9 mouse cellular contexts compared by ENCODE assay signal in the genomic region with DNA sequence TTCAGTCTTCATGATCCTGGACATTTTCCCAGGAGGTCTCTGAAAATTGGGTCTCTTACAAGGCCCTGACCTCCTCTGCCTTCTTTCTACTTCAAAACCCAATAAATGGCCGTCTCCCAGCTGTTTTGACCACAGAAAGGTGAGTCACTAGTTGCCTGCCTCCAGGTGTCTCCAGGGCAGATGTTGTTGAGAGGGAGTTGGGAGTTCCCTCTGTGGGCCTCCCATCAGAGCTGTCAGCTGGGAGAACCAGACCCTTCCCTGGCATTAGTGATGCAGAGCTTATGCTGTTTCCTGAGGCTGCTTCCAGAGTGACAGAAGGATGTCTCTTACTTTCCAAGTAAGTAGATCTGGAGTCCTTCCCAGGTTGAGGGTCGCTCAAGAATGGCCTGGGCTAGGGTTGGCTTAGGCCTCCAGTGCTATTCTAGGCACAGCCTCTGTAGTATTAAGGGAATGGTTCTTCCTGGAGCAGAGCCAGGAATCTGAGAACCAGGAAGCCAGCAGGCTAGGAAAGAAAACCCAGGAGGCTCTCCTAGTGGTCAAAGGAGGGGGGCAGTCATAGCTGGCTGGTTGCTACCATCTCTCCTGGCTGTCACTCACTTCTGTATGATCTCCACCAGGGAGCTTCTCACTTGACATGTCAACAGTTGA. TPM values are rescaled to one million over a fixed set of nuclear protein-coding genes. Genes with fewer than 3 reads are reported as not detected.
DNase-seq lines count a peak whose midpoint lies in the region; ATAC-seq lines count a peak whose summit lies in the region.
"Had no signal": no experiment of that assay in that cellular context is flagged by ENCODE, and none has a peak within 500 bp of the region (broad histone marks: within the 10 kb centered on the region; RNA-seq: fewer than 3 reads in every experiment).

No protein-coding gene starts in this region.

- H3K9me3 ChIP-seq in embryonic facial prominence, embryonic 11.5 days (replicated peaks; ENCODE audit: control insufficient read depth, low read length): no peaks in the 10 kb centered on the region
- no peaks in the 10 kb centered on the region for H3K9me3 ChIP-seq in heart, embryonic 11.5 days (replicated peaks; ENCODE audit: control insufficient read depth, low read length)

- no peak overlapping the region for H3K9ac ChIP-seq in embryonic facial prominence, embryonic 11.5 days (replicated peaks; ENCODE audit: low read length)
- H3K9ac ChIP-seq in heart, embryonic 11.5 days (ENCODE audit: low read depth, low read length): peak overlapping the region; percentile 97

- H3K27me3 ChIP-seq in embryonic facial prominence, embryonic 11.5 days (ENCODE audit: control insufficient read depth, insufficient read depth, low read length): no peaks in the 10 kb centered on the region
- peaks cover 11% of the 10 kb centered on the region; the same call in 1 of the 2 replicates for H3K27me3 ChIP-seq in heart, embryonic 11.5 days (ENCODE audit: control insufficient read depth, insufficient read depth, low read length)

- DNase-seq in ovary, postnatal 14 days (ENCODE audit: low spot score): peak; percentile 26
- no peak for DNase-seq in ovary, postnatal 36 days (ENCODE audit: low spot score)
- no peak for DNase-seq in embryonic facial prominence, embryonic 11.5 days (ENCODE audit: low spot score)
- DNase-seq in kidney, adult 9 months: peak; percentile 75
- DNase-seq in lung, postnatal 25 days (ENCODE audit: low spot score): peak; percentile 61
- no peak for DNase-seq in natural killer cell, adult 2 months (ENCODE audit: low spot score in 2 of 2)
- no peak for DNase-seq in yolk sac, embryonic 10.5 days (ENCODE audit: low spot score)

- H3K4me1 ChIP-seq in embryonic facial prominence, embryonic 11.5 days (ENCODE audit: control insufficient read depth, insufficient read depth, low read length): no peaks in the 10 kb centered on the region; the same call in 1 of the 2 replicates
- H3K4me1 ChIP-seq in heart, embryonic 11.5 days (ENCODE audit: control insufficient read depth, insufficient read depth, low read length): peaks cover 21% of the 10 kb centered on the region

- no peak overlapping the region for H3K27ac ChIP-seq in embryonic facial prominence, embryonic 11.5 days (replicated peaks; ENCODE audit: low read depth, low read length)
- peak overlapping the region; percentile 98 for H3K27ac ChIP-seq in heart, embryonic 11.5 days (ENCODE audit: low read depth, low read length)
- H3K27ac ChIP-seq: liver, embryonic 14.5 days had no signal

- 73% methylated on average over 2 of the region's 2 CpGs for WGBS in embryonic facial prominence, embryonic 11.5 days
- WGBS in heart, embryonic 11.5 days (ENCODE audit: insufficient replicate concordance): 48% methylated on average over 2 of the region's 2 CpGs

- H3K36me3 ChIP-seq in embryonic facial prominence, embryonic 11.5 days (replicated peaks; ENCODE audit: control insufficient read depth, insufficient read depth, low read depth, low read length): no peaks in the 10 kb centered on the region
- H3K36me3 ChIP-seq in heart, embryonic 11.5 days (ENCODE audit: control insufficient read depth, insufficient read depth, low read length): peaks cover 17% of the 10 kb centered on the region

- peak overlapping the region; percentile 67 for H3K4me3 ChIP-seq in embryonic facial prominence, embryonic 11.5 days (ENCODE audit: low read depth, low read length)
- peak overlapping the region; percentile 87 for H3K4me3 ChIP-seq in heart, embryonic 11.5 days (ENCODE audit: low read depth, low read length)

- peak overlapping the region; percentile 83; the same call in 1 of the 2 replicates for H3K4me2 ChIP-seq in embryonic facial prominence, embryonic 11.5 days (ENCODE audit: low read depth, low read length)
- peak overlapping the region; percentile 63 for H3K4me2 ChIP-seq in heart, embryonic 11.5 days

- no peak for ATAC-seq in embryonic facial prominence, embryonic 11.5 days (replicated peaks; ENCODE audit: insufficient number of reproducible peaks, low FRiP score, low TSS enrichment, low read depth)
- no peak for ATAC-seq in heart, embryonic 11.5 days (replicated peaks; ENCODE audit: insufficient number of reproducible peaks, low FRiP score, low TSS enrichment)

RNA-seq across cellular contexts. Expression of a gene that starts 2.1 kb away (rescaled TPM):
- 28.8 and 29.5 TPM in 2 replicates for polyA plus RNA-seq in embryonic facial prominence, embryonic 11.5 days (2014; fragmentation: Nextera tagmentation; extraction: Ambion mirVana)
- 69.9 and 96.9 TPM in 2 replicates for polyA plus RNA-seq in heart, embryonic 11.5 days (2014; fragmentation: Nextera tagmentation; extraction: Ambion mirVana)

RNA-seq across cellular contexts. Expression of a gene that starts 25.7 kb away (rescaled TPM):
- 58.4 and 60.2 TPM in 2 replicates for polyA plus RNA-seq in embryonic facial prominence, embryonic 11.5 days (2014; fragmentation: Nextera tagmentation; extraction: Ambion mirVana)
- 60.2 and 67.1 TPM in 2 replicates for polyA plus RNA-seq in heart, embryonic 11.5 days (2014; fragmentation: Nextera tagmentation; extraction: Ambion mirVana)

Comparison
In these comparisons a context has a peak if more than half of its experiments do, and no peak if none do; other contexts are left out.
1. DNase-seq: peak in ovary, postnatal 14 days (single experiment), kidney, adult 9 months (single experiment) and lung, postnatal 25 days (single experiment); none in ovary, postnatal 36 days (single experiment), embryonic facial prominence, embryonic 11.5 days (single experiment), natural killer cell, adult 2 months (0 of 2) and yolk sac, embryonic 10.5 days (single experiment).